Mouse (Mus musculus) CH12.LX (cell line): Measurements from ENCODE around the gene Bach2.

Experiments used
- CTCF ChIP-seq, 2 experiments: IDR thresholded peaks in 1 of 2; conservative IDR thresholded peaks in 1 of 2; 2 replicates each; pipeline ENCODE4 v1.5.1; 2011 to 2012; ENCODE audit warnings: low read depth in 2 of 2, low read length in 2 of 2, improper control_type of control experiment in 1 of 2, inconsistent platforms in 1 of 2, mild to moderate bottlenecking in 1 of 2, moderate library complexity in 1 of 2
- E2F4 ChIP-seq: IDR thresholded peaks from 2 replicates; pipeline ENCODE4 v1.6.1; 2011; ENCODE audit warnings: low read depth, low read length, improper control_type of control experiment; ENCODE audit not compliant: insufficient replicate concordance
- EP300 ChIP-seq: IDR thresholded peaks from 2 replicates; pipeline ENCODE4 v1.6.1; 2011; ENCODE audit warnings: low read length, improper control_type of control experiment
- ETS1 ChIP-seq: conservative IDR thresholded peaks from 2 replicates; pipeline ENCODE4 v1.6.1; 2012; ENCODE audit warnings: low read depth, mild to moderate bottlenecking, inconsistent platforms, low read length, improper control_type of control experiment, moderate library complexity
- GABPA ChIP-seq: IDR thresholded peaks from 2 replicates; pipeline ENCODE4 v1.6.1; 2012; ENCODE audit warnings: low read depth, low read length, improper control_type of control experiment, inconsistent platforms; ENCODE audit not compliant: insufficient replicate concordance
- MAFK ChIP-seq: IDR thresholded peaks from 2 replicates; pipeline ENCODE4 v1.6.1; 2011; ENCODE audit warnings: low read length, improper control_type of control experiment; ENCODE audit not compliant: insufficient replicate concordance
- NELFE ChIP-seq: IDR thresholded peaks from 2 replicates; pipeline ENCODE4 v1.6.1; 2011; ENCODE audit warnings: low read depth, low read length, improper control_type of control experiment
- POLR2A ChIP-seq: IDR thresholded peaks from 2 replicates; pipeline ENCODE4 v1.6.1; 2011; ENCODE audit warnings: low read depth, mild to moderate bottlenecking, improper control_type of control experiment, low read length
- USF1 ChIP-seq: IDR thresholded peaks from 2 replicates; pipeline ENCODE4 v1.6.1; 2014; ENCODE audit warnings: low read depth, mild to moderate bottlenecking, inconsistent platforms, low read length, improper control_type of control experiment
- ZKSCAN1 ChIP-seq: IDR thresholded peaks from 2 replicates; pipeline ENCODE4 v1.6.1; 2012; ENCODE audit warnings: low read depth, inconsistent platforms, low read length, improper control_type of control experiment, borderline replicate concordance
- ZMIZ1 ChIP-seq: IDR thresholded peaks from 2 replicates; pipeline ENCODE4 v1.6.1; 2012; ENCODE audit warnings: low read depth, mild to moderate bottlenecking, inconsistent platforms, low read length, improper control_type of control experiment

GRCm38 (mm10) chr4:32391260-32391659 is 152.7 kb downstream of the Bach2 start:
- no peak for TF ChIP-seq ZKSCAN1
- TF ChIP-seq E2F4 = no peak
- TF ChIP-seq USF1 = no peak
- 0 out of 2 replicates have a peak, but pooled peaks have one; percentile 28 for TF ChIP-seq MAFK
- TF ChIP-seq NELFE = no peak
- no peak for TF ChIP-seq CTCF (conservative IDR thresholded peaks at IDR 0.05 in 1 of 2, IDR thresholded peaks at IDR 0.05 in 1 of 2; ENCODE audit: low read depth in 2 of 2, low read length in 2 of 2)
- TF ChIP-seq EP300 = peak; percentile 78
- peak; percentile 93 for TF ChIP-seq ETS1
- no peak for TF ChIP-seq POLR2A
- no peak for TF ChIP-seq ZMIZ1
- no peak for TF ChIP-seq GABPA
